Mouse (Mus musculus) bone marrow macrophage, adult 2 months (primary cell): ENCODE results near the gene Ttn. TPM values are rescaled to one million over a fixed set of nuclear protein-coding genes. Genes with fewer than 3 reads are reported as not detected.

Experiments
- H3K27ac ChIP-seq: 2 replicates; pipeline ENCODE4 v1.5.1; 2012; ENCODE audit warnings: low read depth, low read length; ENCODE audit not compliant: insufficient read depth
- H3K4me1 ChIP-seq: 2 replicates; pipeline ENCODE4 v1.6.1; 2012; ENCODE audit warnings: low read length; ENCODE audit not compliant: control insufficient read depth, insufficient read depth
- H3K4me3 ChIP-seq: 2 replicates; pipeline ENCODE4 v1.5.1; 2012; ENCODE audit warnings: mild to moderate bottlenecking, low read length, moderate library complexity; ENCODE audit not compliant: insufficient read depth
- CTCF ChIP-seq: IDR thresholded peaks from 2 replicates; pipeline ENCODE4 v1.5.1; 2012; ENCODE audit warnings: low read depth, mild to moderate bottlenecking, low read length, moderate library complexity
- POLR2A ChIP-seq: IDR thresholded peaks from 2 replicates; pipeline ENCODE4 v1.6.1; 2012; ENCODE audit warnings: mild to moderate bottlenecking, low read depth, low read length, borderline replicate concordance
- polyA plus RNA-seq: library from polyadenylated mRNA; stranded (reverse); fragments of >200 nt; gene quantifications from 2 replicates; pipeline ENCODE4 v1.2.4, GENCODE M21; 2012; ENCODE audit not compliant: missing spikeins, insufficient read depth, insufficient read length

The Ttn gene
- polyA plus RNA-seq, 1 experiment, result 0.39 TPM

GRCm38 (mm10) chr2:76966013-76966412, 16.3 kb downstream of the Ttn start:
- TF ChIP-seq CTCF (no peak), POLR2A (no peak)
- H3K4me1 ChIP-seq, result no peaks in the 10 kb centered on the region
- H3K4me3 ChIP-seq, result no peak overlapping the region
- H3K27ac ChIP-seq, result no peak overlapping the region

- Histone ChIP-seq H3K4me3 (no peak overlapping the region), H3K27ac (no peak overlapping the region), H3K4me1 (no peaks in the 10 kb centered on the region)
- no peak for TF ChIP-seq CTCF
- no peak for TF ChIP-seq POLR2A
Observed at GRCm38 (mm10) chr2:76965542-76965941, 16.8 kb downstream of the Ttn start.

- no peaks in the 10 kb centered on the region for H3K4me1 ChIP-seq
- TF ChIP-seq CTCF (no peak), POLR2A (no peak)
- no peak overlapping the region for H3K4me3 ChIP-seq
- H3K27ac ChIP-seq, result no peak overlapping the region
Observed at GRCm38 (mm10) chr2:76962045-76962432, 20.3 kb downstream of the Ttn start.

- Histone ChIP-seq H3K27ac (no peak overlapping the region), H3K4me1 (no peaks in the 10 kb centered on the region), H3K4me3 (no peak overlapping the region)
- TF ChIP-seq CTCF, result no peak
- TF ChIP-seq POLR2A, result no peak
Observed at GRCm38 (mm10) chr2:76961420-76962044, 20.8 kb downstream of the Ttn start.

- Histone ChIP-seq H3K27ac (no peak overlapping the region), H3K4me3 (no peak overlapping the region), H3K4me1 (no peaks in the 10 kb centered on the region)
- TF ChIP-seq CTCF (no peak), POLR2A (no peak)
Observed at GRCm38 (mm10) chr2:76949774-76950173, 32.6 kb downstream of the Ttn start.

GRCm38 (mm10) chr2:76938515-76938914, 43.8 kb downstream of the Ttn start:
- no peaks in the 10 kb centered on the region for H3K4me1 ChIP-seq
- H3K27ac ChIP-seq, result no peak overlapping the region
- TF ChIP-seq CTCF (no peak), POLR2A (no peak)
- H3K4me3 ChIP-seq, result no peak overlapping the region

GRCm38 (mm10) chr2:76929718-76930117, 52.6 kb downstream of the Ttn start:
- TF ChIP-seq CTCF, result no peak
- TF ChIP-seq POLR2A, result no peak
- no peak overlapping the region for H3K27ac ChIP-seq
- no peaks in the 10 kb centered on the region for H3K4me1 ChIP-seq
- no peak overlapping the region for H3K4me3 ChIP-seq

- no peak for TF ChIP-seq POLR2A
- Histone ChIP-seq H3K27ac (no peak overlapping the region), H3K4me3 (no peak overlapping the region), H3K4me1 (no peaks in the 10 kb centered on the region)
Observed at GRCm38 (mm10) chr2:76928816-76929215, 53.5 kb downstream of the Ttn start.

GRCm38 (mm10) chr2:76928298-76928697, 54.0 kb downstream of the Ttn start:
- no peak for TF ChIP-seq CTCF
- TF ChIP-seq POLR2A, result no peak
- Histone ChIP-seq H3K27ac (no peak overlapping the region), H3K4me1 (no peaks in the 10 kb centered on the region), H3K4me3 (no peak overlapping the region)

- no peak overlapping the region for H3K4me3 ChIP-seq
- H3K27ac ChIP-seq, result no peak overlapping the region
- no peaks in the 10 kb centered on the region for H3K4me1 ChIP-seq
- TF ChIP-seq POLR2A, result no peak
- no peak for TF ChIP-seq CTCF
Observed at GRCm38 (mm10) chr2:76926927-76927326, 55.4 kb downstream of the Ttn start.

GRCm38 (mm10) chr2:76914959-76915358, 67.4 kb downstream of the Ttn start:
- TF ChIP-seq POLR2A (no peak), CTCF (no peak)
- H3K4me1 ChIP-seq, result no peaks in the 10 kb centered on the region
- no peak overlapping the region for H3K4me3 ChIP-seq
- H3K27ac ChIP-seq, result no peak overlapping the region
